Mouse (Mus musculus): ENCODE results near the gene Palm2. TPM values are rescaled to one million over a fixed set of nuclear protein-coding genes. Genes with fewer than 3 reads are reported as not detected.

Gene Palm2
- polyA plus RNA-seq, 2 experiments: 2.7 to 5.3 TPM

DNA sequence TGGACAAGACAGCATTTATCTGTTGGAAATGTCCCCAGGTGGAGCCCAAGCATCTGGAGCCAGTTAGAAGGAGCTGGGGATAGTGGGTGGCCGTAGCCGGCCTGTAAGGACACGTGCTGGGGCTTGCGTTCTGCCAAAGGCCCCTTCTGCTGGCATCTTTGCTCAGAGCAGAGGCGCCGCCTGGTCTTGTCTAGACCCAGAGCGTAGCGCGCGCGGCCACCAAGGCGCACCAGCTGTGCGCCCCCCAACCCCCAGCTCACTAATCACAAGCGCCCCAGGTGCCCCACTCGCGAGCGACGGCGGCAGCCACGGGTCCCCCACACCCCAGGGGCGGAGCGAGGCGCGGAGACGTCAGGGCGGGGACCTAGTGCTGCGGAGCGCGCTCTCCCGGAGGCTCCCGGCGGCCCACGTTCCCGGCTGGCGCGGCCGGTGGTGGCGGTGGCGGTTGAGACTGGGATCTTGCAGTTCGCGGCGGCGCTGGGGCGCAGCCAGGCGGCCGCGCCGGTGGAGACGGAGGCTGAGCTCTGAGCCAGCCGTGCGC is 133.7 kb downstream of the Palm2 start, which contains the start of gene Pakap:
Gene Pakap (plus strand): TSS at position 514 of the 541 bp plus-strand sequence.
- Histone ChIP-seq H3K4me3 (replicated peaks; ENCODE audit: low read length) (peak within 1 kb of the TSS; percentile 63), H3K4me1 (ENCODE audit: control insufficient read depth, insufficient read depth, low read length) (peaks cover 28% of the 10 kb centered on the region), H3K27ac (replicated peaks; ENCODE audit: low read depth, low read length) (peak within 1 kb of the TSS; percentile 90), H3K36me3 (ENCODE audit: control insufficient read depth, insufficient read depth, low read length) (no peaks in the 10 kb centered on the region), H3K27me3 (ENCODE audit: control insufficient read depth, insufficient read depth, low read length) (no peaks in the 10 kb centered on the region), H3K9me3 (ENCODE audit: control insufficient read depth, low read length) (no peaks in the 10 kb centered on the region), H3K9ac (ENCODE audit: low read depth, low read length, severe bottlenecking) (peak within 1 kb of the TSS; percentile 79), H3K4me2 (replicated peaks; ENCODE audit: low read depth, low read length, severe bottlenecking) (peak within 1 kb of the TSS; percentile 83)
- TF ChIP-seq POLR2A (IDR thresholded peaks at IDR 0.05; ENCODE audit: borderline replicate concordance, extremely low read depth, insufficient read depth, insufficient read length): no peak
- DNase-seq (ENCODE audit: low spot score): peak; percentile 59
- peak; percentile 75 for ATAC-seq (ENCODE audit: low FRiP score, low read depth)
- under 1% methylated on average over 30 of the region's 51 CpGs for WGBS

DNA sequence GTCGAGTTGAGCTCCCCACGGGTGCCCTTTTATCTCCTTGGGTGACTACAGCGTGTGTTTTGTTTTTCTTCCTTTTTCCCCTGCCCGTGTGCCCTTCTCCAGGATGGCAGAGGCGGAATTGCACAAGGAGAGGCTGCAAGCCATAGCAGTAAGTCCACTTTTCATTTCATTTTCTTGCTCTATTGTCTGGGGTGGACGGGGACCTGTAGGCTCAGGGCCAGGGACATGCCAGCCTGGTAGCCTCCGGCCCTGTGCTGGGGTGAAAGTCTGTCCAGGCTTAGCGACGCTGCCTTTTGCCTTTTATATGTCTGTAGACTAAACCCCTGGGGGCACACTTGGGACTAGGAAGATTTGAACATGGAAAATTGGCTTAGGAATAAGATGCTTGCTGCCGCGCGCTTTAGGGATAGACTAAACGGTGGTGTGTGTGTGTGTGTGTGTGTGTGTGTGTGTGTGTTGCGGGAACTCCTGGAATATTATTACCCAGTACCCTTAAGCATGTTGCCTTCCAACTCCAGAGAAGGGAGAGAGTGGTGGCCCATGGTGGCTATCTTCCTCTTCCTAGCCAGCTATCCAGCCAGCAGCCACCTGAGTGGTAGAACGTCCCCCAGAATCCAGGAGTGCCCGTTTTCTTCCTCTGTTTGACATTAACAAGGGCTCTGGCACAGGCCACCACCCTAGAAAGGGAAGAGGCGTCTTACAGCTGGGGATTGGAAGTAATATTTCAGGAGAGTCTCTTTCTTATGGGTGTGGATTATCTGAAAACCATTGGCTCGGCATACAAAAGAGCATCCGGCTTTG is 134.4 kb downstream of the Palm2 start:
- Histone ChIP-seq H3K36me3 (ENCODE audit: control insufficient read depth, insufficient read depth, low read length) (no peaks in the 10 kb centered on the region), H3K4me1 (ENCODE audit: control insufficient read depth, insufficient read depth, low read length) (peaks cover 28% of the 10 kb centered on the region), H3K4me2 (replicated peaks; ENCODE audit: low read depth, low read length, severe bottlenecking) (peak overlapping the region; percentile 83), H3K9me3 (ENCODE audit: control insufficient read depth, low read length) (no peaks in the 10 kb centered on the region), H3K4me3 (replicated peaks; ENCODE audit: low read length) (peak overlapping the region; percentile 63), H3K27me3 (ENCODE audit: control insufficient read depth, insufficient read depth, low read length) (no peaks in the 10 kb centered on the region), H3K9ac (ENCODE audit: low read depth, low read length, severe bottlenecking) (peak overlapping the region; percentile 79), H3K27ac (replicated peaks; ENCODE audit: low read depth, low read length) (peak overlapping the region; percentile 90)
- TF ChIP-seq POLR2A (IDR thresholded peaks at IDR 0.05; ENCODE audit: borderline replicate concordance, extremely low read depth, insufficient read depth, insufficient read length): 0 out of 2 replicates have a peak, but pooled peaks have one; percentile 7
- ATAC-seq (ENCODE audit: low FRiP score, low read depth): peak; percentile 28; the same call in 1 of the 2 replicates
- no peak for DNase-seq (ENCODE audit: low spot score)
- WGBS: 16% methylated on average over 18 of the region's 19 CpGs

DNA sequence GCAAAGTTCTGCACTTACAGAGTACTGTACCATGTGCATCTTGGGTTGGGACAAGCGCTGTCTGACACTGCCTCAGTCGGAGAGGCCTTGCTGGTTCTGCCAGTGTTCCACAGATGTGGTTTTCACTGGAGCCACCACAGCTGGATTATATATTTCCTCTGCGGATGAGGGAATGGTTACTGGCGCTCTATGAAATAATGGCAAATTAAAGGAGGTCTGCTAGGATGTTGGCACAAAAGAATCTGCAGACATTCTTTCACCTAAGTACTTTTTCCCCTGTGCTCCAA is 135.0 kb downstream of the Palm2 start:
- Histone ChIP-seq H3K9ac (ENCODE audit: low read depth, low read length, severe bottlenecking) (peak overlapping the region; percentile 79), H3K27me3 (ENCODE audit: control insufficient read depth, insufficient read depth, low read length) (no peaks in the 10 kb centered on the region), H3K36me3 (ENCODE audit: control insufficient read depth, insufficient read depth, low read length) (no peaks in the 10 kb centered on the region), H3K27ac (replicated peaks; ENCODE audit: low read depth, low read length) (peak overlapping the region; percentile 90), H3K4me2 (replicated peaks; ENCODE audit: low read depth, low read length, severe bottlenecking) (peak overlapping the region; percentile 83), H3K4me3 (replicated peaks; ENCODE audit: low read length) (peak overlapping the region; percentile 63), H3K9me3 (ENCODE audit: control insufficient read depth, low read length) (no peaks in the 10 kb centered on the region), H3K4me1 (ENCODE audit: control insufficient read depth, insufficient read depth, low read length) (peaks cover 28% of the 10 kb centered on the region)
- no peak for TF ChIP-seq POLR2A (IDR thresholded peaks at IDR 0.05; ENCODE audit: borderline replicate concordance, extremely low read depth, insufficient read depth, insufficient read length)
- DNase-seq (ENCODE audit: low spot score) (peak; percentile 45), ATAC-seq (ENCODE audit: low FRiP score, low read depth) (peak; percentile 31; the same call in 1 of the 2 replicates)
- 19% methylated on average over 4 of the region's 4 CpGs for WGBS

DNA sequence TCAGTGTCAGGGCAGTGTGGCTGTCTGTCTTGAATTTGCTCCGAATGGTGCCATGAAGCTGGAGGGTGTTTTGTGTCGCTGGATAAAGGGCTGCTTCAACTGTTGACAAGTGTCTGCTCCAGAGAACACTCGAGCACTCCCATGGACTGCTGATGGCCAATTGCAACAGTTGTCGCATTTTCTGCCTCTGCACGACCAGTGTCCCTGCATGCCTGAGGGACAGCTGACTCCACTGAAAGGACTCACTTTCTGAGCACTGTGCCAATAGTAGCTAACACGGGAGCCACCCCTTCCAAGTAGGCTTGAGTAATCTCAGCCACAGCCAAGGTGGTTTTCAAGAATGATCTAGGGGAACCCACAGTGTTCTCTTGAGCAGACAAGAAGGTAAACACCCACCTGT is 135.7 kb downstream of the Palm2 start:
- peak overlapping the region; percentile 63 for H3K4me3 ChIP-seq (replicated peaks; ENCODE audit: low read length)

DNA sequence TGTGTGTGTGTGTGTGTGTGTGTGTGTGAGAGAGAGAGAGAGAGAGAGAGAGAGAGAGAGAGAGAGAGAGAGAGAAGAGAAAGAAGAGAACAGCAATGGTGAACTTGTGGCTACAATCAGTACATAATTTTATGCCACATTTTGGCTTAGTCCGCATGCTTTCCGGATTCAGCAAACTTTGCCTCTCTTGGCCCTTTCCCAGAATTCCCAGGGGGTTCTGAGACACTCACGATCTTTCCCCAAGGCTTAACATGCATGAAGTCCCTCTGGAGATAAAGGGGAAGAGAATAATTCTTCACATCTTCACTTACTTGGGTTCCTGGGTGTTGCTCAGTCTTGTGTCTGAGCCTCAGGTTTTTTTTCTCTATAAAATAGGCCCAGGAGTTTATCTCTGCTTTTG is 136.2 kb downstream of the Palm2 start:
- Histone ChIP-seq H3K4me3 (replicated peaks; ENCODE audit: low read length) (peak overlapping the region; percentile 63), H3K4me1 (ENCODE audit: control insufficient read depth, insufficient read depth, low read length) (peaks cover 28% of the 10 kb centered on the region), H3K36me3 (ENCODE audit: control insufficient read depth, insufficient read depth, low read length) (no peaks in the 10 kb centered on the region), H3K27me3 (ENCODE audit: control insufficient read depth, insufficient read depth, low read length) (no peaks in the 10 kb centered on the region), H3K9me3 (ENCODE audit: control insufficient read depth, low read length) (no peaks in the 10 kb centered on the region), H3K27ac (replicated peaks; ENCODE audit: low read depth, low read length) (no peak overlapping the region), H3K9ac (ENCODE audit: low read depth, low read length, severe bottlenecking) (no peak overlapping the region), H3K4me2 (replicated peaks; ENCODE audit: low read depth, low read length, severe bottlenecking) (peak overlapping the region; percentile 83)
- no peak for TF ChIP-seq POLR2A (IDR thresholded peaks at IDR 0.05; ENCODE audit: borderline replicate concordance, extremely low read depth, insufficient read depth, insufficient read length)
- DNase-seq (ENCODE audit: low spot score): no peak
- no peak for ATAC-seq (ENCODE audit: low FRiP score, low read depth)
- 68% methylated on average over 3 of the region's 3 CpGs for WGBS

More for the DNA sequence above, 135.7 kb downstream of the Palm2 start:
- H3K36me3 ChIP-seq (ENCODE audit: control insufficient read depth, insufficient read depth, low read length): no peaks in the 10 kb centered on the region
- no peak for TF ChIP-seq POLR2A (IDR thresholded peaks at IDR 0.05; ENCODE audit: borderline replicate concordance, extremely low read depth, insufficient read depth, insufficient read length)
- 0 out of 2 replicates have a peak, but pooled peaks have one; percentile 39 for ATAC-seq (ENCODE audit: low FRiP score, low read depth)
- peak overlapping the region; percentile 83 for H3K4me2 ChIP-seq (replicated peaks; ENCODE audit: low read depth, low read length, severe bottlenecking)
- no peaks in the 10 kb centered on the region for H3K9me3 ChIP-seq (ENCODE audit: control insufficient read depth, low read length)
- no peaks in the 10 kb centered on the region for H3K27me3 ChIP-seq (ENCODE audit: control insufficient read depth, insufficient read depth, low read length)
- H3K4me1 ChIP-seq (ENCODE audit: control insufficient read depth, insufficient read depth, low read length): peaks cover 28% of the 10 kb centered on the region
- H3K9ac ChIP-seq (ENCODE audit: low read depth, low read length, severe bottlenecking): no peak overlapping the region
- WGBS: 50% methylated on average over 6 of the region's 6 CpGs
- H3K27ac ChIP-seq (replicated peaks; ENCODE audit: low read depth, low read length): no peak overlapping the region
- no peak for DNase-seq (ENCODE audit: low spot score)

All from limb, embryonic 14.5 days (tissue).